Mouse (Mus musculus) intestine, embryonic 16.5 days (tissue): ENCODE measurements around the gene Adra2b. TPM values are rescaled to one million over a fixed set of nuclear protein-coding genes. Genes with fewer than 3 reads are reported as not detected.
A peak's percentile ranks its signal among the peaks of the same experiment; 100 is the strongest.

Experiments
- ATAC-seq: fragments of 200-750 bp; cut with Nextera tagmentation; 2 replicates; pipeline ENCODE4 v1.8.0; 2017; ENCODE audit warnings: moderate TSS enrichment, moderate library complexity
- H3K27ac ChIP-seq: fragments of 300-500 bp; sonication (generic); 2 replicates; pipeline ENCODE4 v1.5.1; 2014; ENCODE audit warnings: mild to moderate bottlenecking, low read length
- H3K27me3 ChIP-seq: fragments of 300-500 bp; sonication (generic); replicated peaks from 2 replicates; pipeline ENCODE4 v1.6.1; 2014; ENCODE audit warnings: low read length, control low read depth, mixed read lengths; ENCODE audit not compliant: control insufficient read depth, insufficient read depth
- H3K36me3 ChIP-seq: fragments of 300-500 bp; sonication (generic); 2 replicates; pipeline ENCODE4 v1.6.1; 2014; ENCODE audit warnings: low read length, control low read depth; ENCODE audit not compliant: control insufficient read depth, insufficient read depth
- H3K4me1 ChIP-seq: fragments of 300-500 bp; sonication (generic); 2 replicates; pipeline ENCODE4 v1.6.1; 2014; ENCODE audit warnings: low read length, control low read depth, mixed read lengths; ENCODE audit not compliant: control insufficient read depth, insufficient read depth
- H3K4me2 ChIP-seq: fragments of 300-500 bp; sonication (generic); 2 replicates; pipeline ENCODE4 v1.6.1; 2014; ENCODE audit warnings: low read depth, low read length, control low read depth
- H3K4me3 ChIP-seq: fragments of 300-500 bp; sonication (generic); 2 replicates; pipeline ENCODE4 v1.5.1; 2014; ENCODE audit warnings: mild to moderate bottlenecking, low read length
- H3K9ac ChIP-seq: fragments of 300-500 bp; sonication (generic); 2 replicates; pipeline ENCODE4 v1.6.1; 2014; ENCODE audit warnings: low read depth, low read length
- H3K9me3 ChIP-seq: fragments of 300-500 bp; sonication (generic); 2 replicates; pipeline ENCODE4 v1.6.1; 2016; ENCODE audit warnings: low read length, control low read depth; ENCODE audit not compliant: control insufficient read depth
- WGBS: fragments of 180-500 bp; shearing (Covaris S2); extraction: QIAGEN DNeasy Blood & Tissue Kit; methylation state at CpG from one replicate; pipeline ENCODE4 v1.1.7; 2014; 5-methylcytosine and 5-hydroxymethylcytosine counted together
- polyA plus RNA-seq: library from polyadenylated mRNA; unstranded; fragments of >200 nt; fragmentation: Nextera tagmentation; extraction: Ambion mirVana; gene quantifications from 2 replicates; pipeline ENCODE4 v1.2.1, GENCODE M21; 2015

The Adra2b gene
- 1.3 and 2.0 TPM in 2 replicates for polyA plus RNA-seq

- Histone ChIP-seq H3K9me3 (no peaks in the 10 kb centered on the region), H3K27ac (no peak within 1 kb of the TSS), H3K9ac (peak within 1 kb of the TSS; percentile 48), H3K4me3 (peak within 1 kb of the TSS; percentile 50), H3K4me1 (peaks cover 9% of the 10 kb centered on the region), H3K27me3 (peaks cover 51% of the 10 kb centered on the region), H3K4me2 (peak within 1 kb of the TSS; percentile 80), H3K36me3 (no peaks in the 10 kb centered on the region)
- whole genome bisulfite sequencing: under 1% methylated on average over 47 of the region's 49 CpGs
- peak; percentile 87 for ATAC-seq
Observed at GRCm38 (mm10) chr2:127362459-127363281, at the start of gene Adra2b. Adra2b (plus strand) TSS chr2:127363208.

- 65% methylated on average over 4 of the region's 4 CpGs for WGBS
- H3K4me3 ChIP-seq: no peak overlapping the region
- 0 out of 2 replicates have a peak, but pooled peaks have one; percentile 18 for ATAC-seq
- no peak overlapping the region; the same call in 1 of the 2 replicates for H3K27ac ChIP-seq
- no peak overlapping the region for H3K4me2 ChIP-seq
- H3K9me3 ChIP-seq: no peaks in the 10 kb centered on the region
- no peak overlapping the region for H3K9ac ChIP-seq
- no peaks in the 10 kb centered on the region for H3K27me3 ChIP-seq
- no peaks in the 10 kb centered on the region for H3K36me3 ChIP-seq
- no peaks in the 10 kb centered on the region for H3K4me1 ChIP-seq
Observed at GRCm38 (mm10) chr2:127313878-127314277, 49.1 kb upstream of the Adra2b start.

- H3K4me1 ChIP-seq: no peaks in the 10 kb centered on the region
- H3K9ac ChIP-seq: no peak overlapping the region
- WGBS: 66% methylated on average over 6 of the region's 6 CpGs
- H3K27ac ChIP-seq: peak overlapping the region; percentile 39; the same call in 1 of the 2 replicates
- H3K36me3 ChIP-seq: no peaks in the 10 kb centered on the region
- no peak overlapping the region for H3K4me2 ChIP-seq
- peak; percentile 42; the same call in 1 of the 2 replicates for ATAC-seq
- H3K27me3 ChIP-seq: no peaks in the 10 kb centered on the region
- no peaks in the 10 kb centered on the region for H3K9me3 ChIP-seq
- no peak overlapping the region for H3K4me3 ChIP-seq
Observed at GRCm38 (mm10) chr2:127314467-127315154, 48.4 kb upstream of the Adra2b start.

- 95% methylated on average over 1 of the region's 1 CpGs for WGBS
- no peak overlapping the region for H3K9ac ChIP-seq
- H3K9me3 ChIP-seq: no peaks in the 10 kb centered on the region
- no peaks in the 10 kb centered on the region for H3K4me1 ChIP-seq
- no peaks in the 10 kb centered on the region for H3K36me3 ChIP-seq
- no peaks in the 10 kb centered on the region for H3K27me3 ChIP-seq
- H3K27ac ChIP-seq: no peak overlapping the region
- no peak overlapping the region for H3K4me2 ChIP-seq
- H3K4me3 ChIP-seq: no peak overlapping the region
- ATAC-seq: no peak
Observed at GRCm38 (mm10) chr2:127315155-127315470, 47.9 kb upstream of the Adra2b start.

GRCm38 (mm10) chr2:127316431-127316830 lies 46.6 kb upstream of the Adra2b start:
- Histone ChIP-seq H3K4me3 (no peak overlapping the region), H3K9ac (no peak overlapping the region), H3K9me3 (no peaks in the 10 kb centered on the region), H3K27me3 (no peaks in the 10 kb centered on the region), H3K4me2 (no peak overlapping the region), H3K27ac (no peak overlapping the region), H3K36me3 (no peaks in the 10 kb centered on the region), H3K4me1 (no peaks in the 10 kb centered on the region)
- 80% methylated on average over 5 of the region's 5 CpGs for WGBS
- ATAC-seq: no peak

GRCm38 (mm10) chr2:127318136-127318535 lies 44.9 kb upstream of the Adra2b start:
- H3K9ac ChIP-seq: no peak overlapping the region
- no peaks in the 10 kb centered on the region for H3K4me1 ChIP-seq
- no peaks in the 10 kb centered on the region for H3K36me3 ChIP-seq
- WGBS: 82% methylated on average over 4 of the region's 4 CpGs
- no peaks in the 10 kb centered on the region for H3K9me3 ChIP-seq
- H3K4me3 ChIP-seq: no peak overlapping the region
- no peak overlapping the region for H3K27ac ChIP-seq
- no peak overlapping the region for H3K4me2 ChIP-seq
- no peak for ATAC-seq
- H3K27me3 ChIP-seq: no peaks in the 10 kb centered on the region

- H3K27me3 ChIP-seq: no peaks in the 10 kb centered on the region
- no peak overlapping the region for H3K27ac ChIP-seq
- H3K9me3 ChIP-seq: no peaks in the 10 kb centered on the region
- no peak overlapping the region for H3K4me2 ChIP-seq
- H3K9ac ChIP-seq: no peak overlapping the region
- WGBS: 69% methylated on average over 4 of the region's 4 CpGs
- ATAC-seq: no peak
- H3K4me3 ChIP-seq: no peak overlapping the region
- no peaks in the 10 kb centered on the region for H3K4me1 ChIP-seq
- H3K36me3 ChIP-seq: no peaks in the 10 kb centered on the region
Observed at GRCm38 (mm10) chr2:127319071-127319470, 43.9 kb upstream of the Adra2b start.

- no peaks in the 10 kb centered on the region for H3K9me3 ChIP-seq
- no peaks in the 10 kb centered on the region for H3K27me3 ChIP-seq
- no peak overlapping the region for H3K4me2 ChIP-seq
- no peak overlapping the region for H3K9ac ChIP-seq
- H3K4me3 ChIP-seq: no peak overlapping the region
- ATAC-seq: no peak
- no peaks in the 10 kb centered on the region for H3K36me3 ChIP-seq
- H3K27ac ChIP-seq: no peak overlapping the region
- 83% methylated on average over 6 of the region's 6 CpGs for WGBS
- no peaks in the 10 kb centered on the region for H3K4me1 ChIP-seq
Observed at GRCm38 (mm10) chr2:127322671-127323285, 40.2 kb upstream of the Adra2b start.

- no peak for ATAC-seq
- WGBS: 86% methylated on average over 1 of the region's 1 CpGs
- Histone ChIP-seq H3K4me3 (no peak overlapping the region), H3K4me2 (no peak overlapping the region), H3K4me1 (no peaks in the 10 kb centered on the region), H3K27me3 (no peaks in the 10 kb centered on the region), H3K9ac (no peak overlapping the region), H3K9me3 (no peaks in the 10 kb centered on the region), H3K27ac (no peak overlapping the region), H3K36me3 (no peaks in the 10 kb centered on the region)
Observed at GRCm38 (mm10) chr2:127323667-127324066, 39.3 kb upstream of the Adra2b start.
